ENCODE assay signal across 16 mouse cellular contexts in the genomic region with DNA sequence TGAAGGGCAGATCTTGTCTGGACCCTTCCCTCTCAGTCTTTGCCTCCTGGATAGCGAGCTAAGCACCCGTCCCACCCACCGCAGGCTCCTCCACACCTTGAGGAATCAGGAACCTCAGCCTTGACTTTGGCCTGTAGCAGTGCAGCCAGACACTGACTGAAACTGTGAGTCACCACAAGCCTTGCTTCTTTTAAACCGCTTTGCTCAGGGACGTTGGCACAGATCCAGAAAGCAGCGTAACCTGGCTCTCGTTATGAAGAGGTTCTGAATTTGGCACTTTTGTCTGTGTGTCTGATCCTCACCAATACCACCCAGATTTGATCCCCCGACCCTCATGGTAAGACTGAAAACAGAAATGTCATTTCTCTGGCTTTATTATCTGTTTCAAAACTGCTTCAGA.
DNase-seq lines count a peak whose midpoint lies in the region; ATAC-seq and TF ChIP-seq lines count a peak whose summit lies in the region.
"Had no signal": no experiment of that assay in that cellular context is flagged by ENCODE, and none has a peak within 500 bp of the region (broad histone marks: within the 10 kb centered on the region; RNA-seq: fewer than 3 reads in every experiment).

No protein-coding gene starts in this region.

- no peak overlapping the region for H3K27ac ChIP-seq in forebrain, embryonic 14.5 days (ENCODE audit: low read depth, low read length)
- H3K27ac ChIP-seq in forebrain, embryonic 12.5 days: no peak overlapping the region
- no peak overlapping the region for H3K27ac ChIP-seq in midbrain, postnatal 0 days (ENCODE audit: low read depth, low read length)
- no peak overlapping the region for H3K27ac ChIP-seq in midbrain, embryonic 16.5 days (ENCODE audit: low read length)
- no peak overlapping the region for H3K27ac ChIP-seq in intestine, embryonic 16.5 days (ENCODE audit: low read length)
- H3K27ac ChIP-seq: midbrain, embryonic 15.5 days; neural tube, embryonic 13.5 days; stomach, embryonic 15.5 days had no signal

- ATAC-seq in forebrain, embryonic 14.5 days: no peak
- ATAC-seq in forebrain, embryonic 12.5 days (ENCODE audit: low FRiP score): no peak
- no peak for ATAC-seq in midbrain, postnatal 0 days (ENCODE audit: low FRiP score)
- no peak for ATAC-seq in midbrain, embryonic 16.5 days
- no peak for ATAC-seq in intestine, embryonic 16.5 days
- ATAC-seq: CD4-positive, CD25-positive, alpha-beta regulatory T cell, adult 4 months; intestine, postnatal 0 days; midbrain, embryonic 15.5 days had no signal

- H3K36me3 ChIP-seq in forebrain, embryonic 14.5 days (ENCODE audit: control insufficient read depth, insufficient read depth, low read length): no peaks in the 10 kb centered on the region
- no peaks in the 10 kb centered on the region for H3K36me3 ChIP-seq in forebrain, embryonic 12.5 days (replicated peaks)
- H3K36me3 ChIP-seq in midbrain, postnatal 0 days (ENCODE audit: insufficient read depth, low read length): no peaks in the 10 kb centered on the region
- no peaks in the 10 kb centered on the region for H3K36me3 ChIP-seq in midbrain, embryonic 16.5 days (ENCODE audit: control insufficient read depth, insufficient read depth, low read length)
- H3K36me3 ChIP-seq in intestine, embryonic 16.5 days (ENCODE audit: control insufficient read depth, insufficient read depth, low read length): no peaks in the 10 kb centered on the region
- H3K36me3 ChIP-seq: midbrain, embryonic 15.5 days; neural tube, embryonic 13.5 days; stomach, embryonic 15.5 days had no signal

- H3K9me3 ChIP-seq in forebrain, embryonic 14.5 days (replicated peaks; ENCODE audit: control insufficient read depth, low read length): no peaks in the 10 kb centered on the region
- H3K9me3 ChIP-seq in forebrain, embryonic 12.5 days: no peaks in the 10 kb centered on the region
- H3K9me3 ChIP-seq in midbrain, postnatal 0 days (ENCODE audit: low read length): no peaks in the 10 kb centered on the region
- H3K9me3 ChIP-seq in midbrain, embryonic 16.5 days (replicated peaks; ENCODE audit: control insufficient read depth, low read length, poor library complexity, severe bottlenecking): no peaks in the 10 kb centered on the region
- H3K9me3 ChIP-seq in intestine, embryonic 16.5 days (ENCODE audit: control insufficient read depth, low read length): no peaks in the 10 kb centered on the region
- H3K9me3 ChIP-seq: midbrain, embryonic 15.5 days; neural tube, embryonic 13.5 days; stomach, embryonic 15.5 days had no signal

- no peaks in the 10 kb centered on the region for H3K27me3 ChIP-seq in forebrain, embryonic 14.5 days (replicated peaks; ENCODE audit: control insufficient read depth, insufficient read depth, low read length)
- H3K27me3 ChIP-seq in forebrain, embryonic 12.5 days: no peaks in the 10 kb centered on the region
- no peaks in the 10 kb centered on the region for H3K27me3 ChIP-seq in midbrain, postnatal 0 days (ENCODE audit: insufficient read depth, low read length)
- no peaks in the 10 kb centered on the region for H3K27me3 ChIP-seq in midbrain, embryonic 16.5 days (ENCODE audit: control insufficient read depth, insufficient read depth, low read depth, low read length)
- H3K27me3 ChIP-seq in intestine, embryonic 16.5 days (replicated peaks; ENCODE audit: control insufficient read depth, insufficient read depth, low read length): no peaks in the 10 kb centered on the region
- H3K27me3 ChIP-seq: midbrain, embryonic 15.5 days; neural tube, embryonic 13.5 days; stomach, embryonic 15.5 days had no signal

- peak; percentile 36 for DNase-seq in forebrain, embryonic 14.5 days (ENCODE audit: low spot score)
- DNase-seq in midbrain, postnatal 0 days (ENCODE audit: low spot score): peak; percentile 8
- peak; percentile 37 to 65 for DNase-seq in adrenal gland, adult 18-20 months (ENCODE audit: low spot score in 2 of 2)
- DNase-seq in adrenal gland, postnatal 36 days: peak; percentile 80 to 81
- DNase-seq in thymus, postnatal 4 days: no peak
- DNase-seq: kidney, postnatal 4 days had no signal

- H3K4me3 ChIP-seq in forebrain, embryonic 14.5 days (ENCODE audit: low read depth, low read length): no peak overlapping the region
- H3K4me3 ChIP-seq in forebrain, embryonic 12.5 days (replicated peaks): no peak overlapping the region
- no peak overlapping the region for H3K4me3 ChIP-seq in midbrain, postnatal 0 days (ENCODE audit: low read depth, low read length)
- no peak overlapping the region for H3K4me3 ChIP-seq in midbrain, embryonic 16.5 days (ENCODE audit: low read depth, low read length)
- H3K4me3 ChIP-seq in intestine, embryonic 16.5 days (ENCODE audit: low read length): no peak overlapping the region
- H3K4me3 ChIP-seq: erythroblast, embryonic 14.5 days; midbrain, embryonic 15.5 days; neural tube, embryonic 13.5 days; stomach, embryonic 15.5 days had no signal

- 50% methylated on average over 8 of the region's 8 CpGs for WGBS in forebrain, embryonic 14.5 days
- 61% methylated on average over 8 of the region's 8 CpGs for WGBS in forebrain, embryonic 12.5 days
- WGBS in midbrain, postnatal 0 days: 49% methylated on average over 8 of the region's 8 CpGs
- whole genome bisulfite sequencing in midbrain, embryonic 16.5 days: 45% methylated on average over 8 of the region's 8 CpGs
- whole genome bisulfite sequencing in intestine, embryonic 16.5 days: 50% methylated on average over 8 of the region's 8 CpGs

- no peak overlapping the region for H3K4me2 ChIP-seq in forebrain, embryonic 14.5 days (ENCODE audit: low read length)
- H3K4me2 ChIP-seq in forebrain, embryonic 12.5 days: no peak overlapping the region
- H3K4me2 ChIP-seq in midbrain, postnatal 0 days (ENCODE audit: low read depth, low read length, poor library complexity, severe bottlenecking): no peak overlapping the region
- H3K4me2 ChIP-seq in midbrain, embryonic 16.5 days (ENCODE audit: low read length): no peak overlapping the region
- H3K4me2 ChIP-seq in intestine, embryonic 16.5 days (ENCODE audit: low read depth, low read length): no peak overlapping the region
- H3K4me2 ChIP-seq: heart, embryonic 11.5 days; midbrain, embryonic 15.5 days; neural tube, embryonic 13.5 days; stomach, embryonic 15.5 days had no signal

- no peak for TF ChIP-seq CTCF in midbrain, postnatal 0 days (IDR thresholded peaks at IDR 0.05)

- H3K4me1 ChIP-seq in forebrain, embryonic 14.5 days (ENCODE audit: control insufficient read depth, insufficient read depth, low read length): no peaks in the 10 kb centered on the region
- H3K4me1 ChIP-seq in forebrain, embryonic 12.5 days: no peaks in the 10 kb centered on the region
- no peaks in the 10 kb centered on the region for H3K4me1 ChIP-seq in midbrain, postnatal 0 days (ENCODE audit: insufficient read depth, low read length)
- H3K4me1 ChIP-seq in midbrain, embryonic 16.5 days (ENCODE audit: control insufficient read depth, insufficient read depth, low read length): no peaks in the 10 kb centered on the region
- no peaks in the 10 kb centered on the region for H3K4me1 ChIP-seq in intestine, embryonic 16.5 days (ENCODE audit: control insufficient read depth, insufficient read depth, low read length)
- H3K4me1 ChIP-seq: midbrain, embryonic 15.5 days; stomach, embryonic 15.5 days had no signal

- H3K9ac ChIP-seq in forebrain, embryonic 14.5 days (ENCODE audit: low read length): no peak overlapping the region
- no peak overlapping the region for H3K9ac ChIP-seq in forebrain, embryonic 12.5 days
- no peak overlapping the region; the same call in 1 of the 2 replicates for H3K9ac ChIP-seq in midbrain, postnatal 0 days (replicated peaks; ENCODE audit: low read length, poor library complexity, severe bottlenecking)
- no peak overlapping the region for H3K9ac ChIP-seq in midbrain, embryonic 16.5 days (ENCODE audit: low read depth, low read length)
- no peak overlapping the region for H3K9ac ChIP-seq in intestine, embryonic 16.5 days (ENCODE audit: low read depth, low read length)
- H3K9ac ChIP-seq: midbrain, embryonic 15.5 days; neural tube, embryonic 13.5 days; stomach, embryonic 15.5 days had no signal
